25 mouse cellular contexts compared by ENCODE assay signal in the genomic region with DNA sequence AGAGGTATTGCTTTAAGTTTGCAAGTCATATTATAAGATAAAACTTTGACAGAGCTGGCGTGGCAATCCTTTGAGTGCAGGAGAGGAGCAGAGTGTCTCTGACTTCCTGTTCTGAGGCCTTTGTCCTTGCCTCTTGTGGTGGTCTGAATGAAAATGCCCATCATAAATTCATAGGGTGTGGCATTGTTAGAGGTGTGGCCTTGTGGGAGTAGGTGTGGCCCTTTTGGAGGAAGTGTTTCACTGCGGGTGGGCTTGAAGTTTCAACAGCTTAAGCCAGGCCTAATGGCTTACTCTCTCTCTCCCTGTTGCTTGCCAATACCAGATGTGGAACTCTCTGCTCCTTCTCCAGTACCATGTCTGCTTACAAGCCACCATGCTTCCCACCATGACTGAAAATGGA.
DNase-seq lines count a peak whose midpoint lies in the region; ATAC-seq and TF ChIP-seq lines count a peak whose summit lies in the region.
"Had no signal": no experiment of that assay in that cellular context is flagged by ENCODE, and none has a peak within 500 bp of the region (broad histone marks: within the 10 kb centered on the region; RNA-seq: fewer than 3 reads in every experiment).

No protein-coding gene starts in this region.

- H3K36me3 ChIP-seq in heart, adult 2 months (ENCODE audit: control insufficient read depth, insufficient read depth, low read length): no peaks in the 10 kb centered on the region
- H3K36me3 ChIP-seq: embryonic facial prominence, embryonic 13.5 days; embryonic facial prominence, embryonic 15.5 days; forebrain, embryonic 10.5 days; forebrain, embryonic 12.5 days; G1E had no signal

- no peak for TF ChIP-seq CTCF in heart, adult 2 months (IDR thresholded peaks at IDR 0.05)

- intact Hi-C loops in heart, adult 2 months (cut with DNase I): loop anchor here (5.0 kb wide), 2 partner anchors 72 to 157 kb away; no protein-coding TSS in a partner anchor

- 72% methylated on average over 2 of the region's 2 CpGs for WGBS in heart, adult 2 months

- no peaks in the 10 kb centered on the region for H3K79me2 ChIP-seq in heart, adult 2 months (replicated peaks; ENCODE audit: control insufficient read depth, insufficient read depth, low read length)

- H3K27ac ChIP-seq in heart, adult 2 months: no peak overlapping the region
- H3K27ac ChIP-seq: embryonic facial prominence, embryonic 13.5 days; embryonic facial prominence, embryonic 15.5 days; forebrain, embryonic 10.5 days; forebrain, embryonic 12.5 days had no signal

- DNase-seq in heart, adult 11 months: peak; percentile 54
- DNase-seq in heart, adult 2 months: no peak
- DNase-seq in right cerebral cortex, postnatal 36 days (ENCODE audit: low spot score in 2 of 2): no peak
- no peak for DNase-seq in kidney, postnatal 25 days
- no peak for DNase-seq in cerebellum, postnatal 14 days
- DNase-seq: adrenal gland, adult 2 months; adrenal gland, postnatal 10 days; adrenal gland, postnatal 25 days; B cell, adult 2 months; cerebellum, adult 11 months; cerebellum, adult 18-20 months; cerebellum, adult 8-10 months; cerebellum, adult 9-11 months; cerebellum, postnatal 25 days; embryo, embryonic 11 days had no signal

- TF ChIP-seq EP300 in heart, adult 2 months (IDR thresholded peaks at IDR 0.05; ENCODE audit: insufficient read depth, low read depth, low read length): no peak

- no peak for TF ChIP-seq POLR2A in heart, adult 2 months (IDR thresholded peaks at IDR 0.05; ENCODE audit: insufficient read depth, low read depth, low read length)

- H3K4me3 ChIP-seq in heart, adult 2 months: no peak overlapping the region
- H3K4me3 ChIP-seq: embryonic facial prominence, embryonic 13.5 days; embryonic facial prominence, embryonic 15.5 days; erythroblast, embryonic 14.5 days; forebrain, embryonic 10.5 days; forebrain, embryonic 12.5 days had no signal

- H3K9ac ChIP-seq in heart, adult 2 months (ENCODE audit: low read depth, low read length): no peak overlapping the region
- H3K9ac ChIP-seq: embryonic facial prominence, embryonic 13.5 days; embryonic facial prominence, embryonic 15.5 days; forebrain, embryonic 12.5 days had no signal

- no peaks in the 10 kb centered on the region for H3K27me3 ChIP-seq in heart, adult 2 months (ENCODE audit: control insufficient read depth, insufficient read depth, low read length)
- H3K27me3 ChIP-seq: embryonic facial prominence, embryonic 15.5 days had no signal

- peak; percentile 50 for ATAC-seq in common myeloid progenitor, adult 5-6 weeks (replicated peaks; ENCODE audit: low read depth, poor library complexity, severe bottlenecking)
- 0 out of 2 replicates have a peak, but pooled peaks have one; percentile 14 for ATAC-seq in megakaryocyte, adult 5-6 weeks (ENCODE audit: poor library complexity, severe bottlenecking)
- ATAC-seq: forebrain, embryonic 14.5 days; Patski had no signal

- H3K4me1 ChIP-seq in heart, adult 2 months (ENCODE audit: control insufficient read depth, insufficient read depth, low read length): no peaks in the 10 kb centered on the region
- H3K4me1 ChIP-seq: embryonic facial prominence, embryonic 13.5 days; embryonic facial prominence, embryonic 15.5 days; forebrain, embryonic 12.5 days had no signal
